Mouse (Mus musculus): Measurements from ENCODE around the gene Zbed4. TPM values are rescaled to one million over a fixed set of nuclear protein-coding genes. Genes with fewer than 3 reads are reported as not detected.
"Not testable (repeated sequence)": the region's sequence is repeated elsewhere in the genome, so short reads cannot be mapped to it uniquely, and the experiment has no call there.

Gene Zbed4
- total and polyA plus RNA-seq, 2 experiments from 2014 or later, result 6.1 to 28.7 TPM

- no peaks in the 10 kb centered on the region for H3K9me3 ChIP-seq (ENCODE audit: low read length)
- H3K4me1 ChIP-seq (ENCODE audit: insufficient read depth), result no peaks in the 10 kb centered on the region
- no peak for ATAC-seq
- no peak for DNase-seq
- no peak overlapping the region for H3K4me3 ChIP-seq (ENCODE audit: low read depth, low read length)
- peaks cover 14% of the 10 kb centered on the region for H3K36me3 ChIP-seq (ENCODE audit: insufficient read depth)
- WGBS, result 87% methylated on average over 1 of the region's 1 CpGs
- no peak overlapping the region for H3K4me2 ChIP-seq (ENCODE audit: low read depth)
- H3K27ac ChIP-seq (ENCODE audit: low read depth, low read length), result no peak overlapping the region
- TF ChIP-seq CTCF (IDR thresholded peaks at IDR 0.05; ENCODE audit: low read depth), result no peak
- no peak overlapping the region for H3K9ac ChIP-seq
- H3K27me3 ChIP-seq (ENCODE audit: insufficient read depth, low read length), result no peaks in the 10 kb centered on the region
Measured at GRCm38 (mm10) chr15:88768537-88768936, 17.1 kb downstream of the Zbed4 start.

GRCm38 (mm10) chr15:88774630-88775029 lies 23.2 kb downstream of the Zbed4 start:
- not testable (repeated sequence) for H3K4me3 ChIP-seq (ENCODE audit: low read depth, low read length); H3K9me3 ChIP-seq (ENCODE audit: low read length); H3K27ac ChIP-seq (ENCODE audit: low read depth, low read length); H3K27me3 ChIP-seq (ENCODE audit: insufficient read depth, low read length); H3K9ac ChIP-seq; H3K4me2 ChIP-seq (ENCODE audit: low read depth); H3K4me1 ChIP-seq (ENCODE audit: insufficient read depth); DNase-seq; ATAC-seq
- WGBS, result 94% methylated on average over 5 of the region's 5 CpGs
- H3K36me3 ChIP-seq (ENCODE audit: insufficient read depth), result peaks cover 14% of the 10 kb centered on the region

- no peak for ATAC-seq
Measured at GRCm38 (mm10) chr15:88792140-88792850, 40.8 kb downstream of the Zbed4 start.

GRCm38 (mm10) chr15:88794729-88795128 lies 43.3 kb downstream of the Zbed4 start:
- WGBS, result 93% methylated on average over 4 of the region's 5 CpGs
- not testable (repeated sequence) for H3K4me2 ChIP-seq (ENCODE audit: low read depth); H3K9me3 ChIP-seq (ENCODE audit: low read length); H3K4me1 ChIP-seq (ENCODE audit: insufficient read depth); H3K36me3 ChIP-seq (ENCODE audit: insufficient read depth); DNase-seq; H3K9ac ChIP-seq; H3K27ac ChIP-seq (ENCODE audit: low read depth, low read length); H3K27me3 ChIP-seq (ENCODE audit: insufficient read depth, low read length); ATAC-seq; H3K4me3 ChIP-seq (ENCODE audit: low read depth, low read length)

More at GRCm38 (mm10) chr15:88792140-88792850, 40.8 kb downstream of the Zbed4 start:
- H3K4me1 ChIP-seq (ENCODE audit: insufficient read depth), result no peaks in the 10 kb centered on the region
- H3K9me3 ChIP-seq (ENCODE audit: low read length), result no peaks in the 10 kb centered on the region
- TF ChIP-seq CTCF (IDR thresholded peaks at IDR 0.05; ENCODE audit: low read depth), result no peak
- H3K27ac ChIP-seq (ENCODE audit: low read depth, low read length), result no peak overlapping the region
- H3K36me3 ChIP-seq (ENCODE audit: insufficient read depth), result peaks cover under 1% of the 10 kb centered on the region; the same call in 1 of the 2 replicates
- DNase-seq, result no peak
- no peaks in the 10 kb centered on the region for H3K27me3 ChIP-seq (ENCODE audit: insufficient read depth, low read length)
- H3K4me3 ChIP-seq (ENCODE audit: low read depth, low read length), result no peak overlapping the region
- H3K9ac ChIP-seq, result no peak overlapping the region
- no peak overlapping the region for H3K4me2 ChIP-seq (ENCODE audit: low read depth)
- WGBS, result 88% methylated on average over 4 of the region's 4 CpGs

- H3K4me2 ChIP-seq (ENCODE audit: low read depth), result no peak overlapping the region
- H3K4me1 ChIP-seq (ENCODE audit: insufficient read depth), result no peaks in the 10 kb centered on the region
- no peak overlapping the region for H3K4me3 ChIP-seq (ENCODE audit: low read depth, low read length)
- no peak overlapping the region for H3K27ac ChIP-seq (ENCODE audit: low read depth, low read length)
- H3K36me3 ChIP-seq (ENCODE audit: insufficient read depth), result peaks cover 7% of the 10 kb centered on the region; the same call in 1 of the 2 replicates
- no peaks in the 10 kb centered on the region for H3K9me3 ChIP-seq (ENCODE audit: low read length)
- TF ChIP-seq CTCF (IDR thresholded peaks at IDR 0.05; ENCODE audit: low read depth), result no peak
- no peak for ATAC-seq
- DNase-seq, result no peak
- H3K9ac ChIP-seq, result no peak overlapping the region
- 86% methylated on average over 11 of the region's 11 CpGs for WGBS
- no peaks in the 10 kb centered on the region for H3K27me3 ChIP-seq (ENCODE audit: insufficient read depth, low read length)
Measured at GRCm38 (mm10) chr15:88799950-88800371, 48.5 kb downstream of the Zbed4 start.

GRCm38 (mm10) chr15:88800921-88801354 lies 49.5 kb downstream of the Zbed4 start:
- Histone ChIP-seq H3K36me3 (ENCODE audit: insufficient read depth) (peaks cover 15% of the 10 kb centered on the region), H3K4me1 (ENCODE audit: insufficient read depth) (no peaks in the 10 kb centered on the region), H3K27me3 (ENCODE audit: insufficient read depth, low read length) (no peaks in the 10 kb centered on the region), H3K4me3 (ENCODE audit: low read depth, low read length) (no peak overlapping the region), H3K9me3 (ENCODE audit: low read length) (no peaks in the 10 kb centered on the region), H3K4me2 (ENCODE audit: low read depth) (no peak overlapping the region), H3K9ac (no peak overlapping the region), H3K27ac (ENCODE audit: low read depth, low read length) (no peak overlapping the region)
- DNase-seq (no peak), ATAC-seq (no peak)
- WGBS, result 79% methylated on average over 6 of the region's 6 CpGs
- TF ChIP-seq CTCF (IDR thresholded peaks at IDR 0.05; ENCODE audit: low read depth), result no peak

- Histone ChIP-seq H3K27me3 (ENCODE audit: insufficient read depth, low read length) (no peaks in the 10 kb centered on the region), H3K36me3 (ENCODE audit: insufficient read depth) (peaks cover 21% of the 10 kb centered on the region), H3K4me3 (ENCODE audit: low read depth, low read length) (no peak overlapping the region), H3K4me2 (ENCODE audit: low read depth) (no peak overlapping the region), H3K9ac (no peak overlapping the region), H3K27ac (ENCODE audit: low read depth, low read length) (no peak overlapping the region), H3K4me1 (ENCODE audit: insufficient read depth) (no peaks in the 10 kb centered on the region), H3K9me3 (ENCODE audit: low read length) (no peaks in the 10 kb centered on the region)
- DNase-seq (no peak), ATAC-seq (no peak)
- TF ChIP-seq CTCF (IDR thresholded peaks at IDR 0.05; ENCODE audit: low read depth), result no peak
- 93% methylated on average over 3 of the region's 3 CpGs for WGBS
Measured at GRCm38 (mm10) chr15:88801903-88802302, 50.4 kb downstream of the Zbed4 start.
